Mouse (Mus musculus): ENCODE measurements at regions not wholly inside any gene's neighbourhood (a gene's known extent, or its start where the extent isn't known, plus 50 kb on each side); places are given as distances from the start of the nearest gene placed in this dataset.
A peak's percentile ranks its signal among the peaks of the same experiment; 100 is the strongest.

GRCm38 (mm10) chr19:49563612-49564256, 1114.7 kb downstream of the Sorcs1 start:
- no peak for DNase-seq

GRCm38 (mm10) chr19:49539445-49540407, 1138.7 kb downstream of the Sorcs1 start:
- DNase-seq, result peak; percentile 24 to 25
